Mouse (Mus musculus): ENCODE measurements around the gene Cd4.

DNA sequence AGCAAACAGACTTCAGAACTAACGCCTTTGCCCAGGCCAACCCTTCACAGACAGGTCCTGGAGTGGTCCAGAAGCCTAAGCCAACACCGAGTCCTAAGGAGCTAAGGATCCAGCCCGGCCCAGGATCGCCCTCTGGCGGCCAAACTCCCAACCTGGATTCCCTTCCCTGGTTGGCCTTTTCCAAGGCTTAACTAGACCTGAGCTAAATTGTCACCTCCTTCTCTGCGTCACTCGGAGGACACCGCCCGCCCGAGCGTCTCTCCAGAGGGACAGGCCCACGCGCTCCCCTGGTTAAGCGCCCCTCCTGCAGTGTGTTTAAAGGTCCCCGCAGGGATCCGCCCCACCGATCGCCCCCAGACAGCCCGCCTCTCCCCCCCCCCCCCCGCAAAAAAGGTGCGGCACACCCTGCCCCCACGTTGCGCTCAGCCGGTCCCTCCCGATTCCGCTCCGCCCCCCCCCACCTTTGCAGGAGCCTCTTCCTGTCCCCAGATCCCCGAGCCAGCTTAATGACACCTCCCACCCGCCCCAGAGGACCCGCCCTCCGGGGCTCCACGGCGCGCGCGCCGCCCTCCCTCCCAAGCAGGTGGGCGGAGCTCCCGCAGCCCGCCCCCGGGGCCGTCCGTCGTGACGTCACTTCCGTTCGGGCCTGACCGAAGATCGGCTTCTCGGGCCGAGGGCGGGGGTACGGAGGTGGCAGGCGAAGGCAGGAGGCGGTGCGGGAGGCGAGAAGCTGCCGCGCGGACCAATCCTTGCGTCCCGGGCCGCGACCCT lies 42.9 kb upstream of the Cd4 start, which contains the start of gene Mlf2:
- TF ChIP-seq POLR2AphosphoS2 (IDR thresholded peaks at IDR 0.05; ENCODE audit: insufficient read length, low read depth) (peak; percentile 90), CEBPB (IDR thresholded peaks at IDR 0.05; ENCODE audit: insufficient read depth, poor library complexity, severe bottlenecking) (no peak), MYOG (IDR thresholded peaks at IDR 0.05; ENCODE audit: control insufficient read depth in 1 of 3, insufficient read depth in 1 of 3, insufficient read length in 2 of 3, low read depth in 2 of 3) (no peak), POLR2A (IDR thresholded peaks at IDR 0.05; ENCODE audit: insufficient read length, low read depth) (peak; percentile 95), USF1 (IDR thresholded peaks at IDR 0.05; ENCODE audit: low read depth) (no peak)

Measured in myocyte (in vitro differentiated cells).